Mouse (Mus musculus): Measurements from ENCODE around the gene Kcnj8. TPM values are rescaled to one million over a fixed set of nuclear protein-coding genes. Genes with fewer than 3 reads are reported as not detected.

The Kcnj8 gene
- polyA plus RNA-seq (2014; fragmentation: Illumina TruSeq; extraction: RNeasy Lipid Tissue Mini Kit (QIAGEN cat#74804); ENCODE audit: low read depth, low replicate concordance) = 5.5 TPM

DNA sequence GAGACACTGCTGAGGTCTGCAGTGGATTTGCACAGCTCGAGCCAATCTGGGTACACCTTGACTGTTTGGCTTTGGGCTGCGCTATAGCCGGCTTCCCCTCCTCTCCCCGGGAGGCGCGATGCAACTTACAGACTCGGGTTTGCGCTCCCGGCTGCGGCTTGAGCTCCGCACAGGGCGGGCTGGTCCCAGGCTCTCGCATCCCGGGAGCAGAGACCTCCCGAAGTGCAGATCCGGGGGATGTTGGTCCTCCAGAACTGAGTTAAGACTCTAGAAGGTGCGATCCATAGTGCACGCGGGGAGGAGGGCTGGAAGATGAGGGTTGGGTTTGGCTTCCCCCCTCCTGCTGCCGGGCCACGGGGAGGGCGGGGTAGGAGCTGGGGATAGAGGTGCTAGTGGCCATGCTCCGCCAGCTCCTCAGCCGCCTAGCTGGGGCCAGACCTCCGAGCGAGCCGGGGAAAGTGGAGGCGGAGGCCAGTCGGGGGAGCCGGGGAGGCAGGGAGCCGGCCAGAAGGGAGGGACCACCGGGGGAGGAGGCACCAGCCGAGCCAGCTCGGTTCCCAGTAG, at the start of gene Kcnj8:
TSS of gene Kcnj8 (minus strand) at position 560 of the 564 bp plus-strand sequence.

Other genes starting within 250 kb of the Kcnj8 start
- 0.47 TPM for gene Slco1a5, start 248.6 kb downstream of the Kcnj8 start, polyA plus RNA-seq (2014; fragmentation: Illumina TruSeq; extraction: RNeasy Lipid Tissue Mini Kit (QIAGEN cat#74804); ENCODE audit: low read depth, low replicate concordance)
- gene Pyroxd1, start 226.0 kb downstream of the Kcnj8 start, polyA plus RNA-seq (2014; fragmentation: Illumina TruSeq; extraction: RNeasy Lipid Tissue Mini Kit (QIAGEN cat#74804); ENCODE audit: low read depth, low replicate concordance) = 89.0 TPM
- gene Recql, start 184.5 kb downstream of the Kcnj8 start, polyA plus RNA-seq (2014; fragmentation: Illumina TruSeq; extraction: RNeasy Lipid Tissue Mini Kit (QIAGEN cat#74804); ENCODE audit: low read depth, low replicate concordance) = 18.7 TPM
- 61.1 TPM for gene Golt1b, start 184.4 kb downstream of the Kcnj8 start, polyA plus RNA-seq (2014; fragmentation: Illumina TruSeq; extraction: RNeasy Lipid Tissue Mini Kit (QIAGEN cat#74804); ENCODE audit: low read depth, low replicate concordance)
- 0.32 TPM for gene Spx, start 158.2 kb downstream of the Kcnj8 start, polyA plus RNA-seq (2014; fragmentation: Illumina TruSeq; extraction: RNeasy Lipid Tissue Mini Kit (QIAGEN cat#74804); ENCODE audit: low read depth, low replicate concordance)
- 0.16 TPM for gene Gys2, start 98.5 kb downstream of the Kcnj8 start, polyA plus RNA-seq (2014; fragmentation: Illumina TruSeq; extraction: RNeasy Lipid Tissue Mini Kit (QIAGEN cat#74804); ENCODE audit: low read depth, low replicate concordance)
- gene Ldhb, start 63.7 kb downstream of the Kcnj8 start, polyA plus RNA-seq (2014; fragmentation: Illumina TruSeq; extraction: RNeasy Lipid Tissue Mini Kit (QIAGEN cat#74804); ENCODE audit: low read depth, low replicate concordance) = 10.8 TPM
- gene Abcc9, start 130.7 kb upstream of the Kcnj8 start, polyA plus RNA-seq (2014; fragmentation: Illumina TruSeq; extraction: RNeasy Lipid Tissue Mini Kit (QIAGEN cat#74804); ENCODE audit: low read depth, low replicate concordance) = 24.4 TPM
- 385 TPM for gene Cmas, start 185.1 kb upstream of the Kcnj8 start, polyA plus RNA-seq (2014; fragmentation: Illumina TruSeq; extraction: RNeasy Lipid Tissue Mini Kit (QIAGEN cat#74804); ENCODE audit: low read depth, low replicate concordance)
- not detected for gene Sult6b2, start 232.9 kb upstream of the Kcnj8 start, polyA plus RNA-seq (2014; fragmentation: Illumina TruSeq; extraction: RNeasy Lipid Tissue Mini Kit (QIAGEN cat#74804); ENCODE audit: low read depth, low replicate concordance)